In the genomic region with DNA sequence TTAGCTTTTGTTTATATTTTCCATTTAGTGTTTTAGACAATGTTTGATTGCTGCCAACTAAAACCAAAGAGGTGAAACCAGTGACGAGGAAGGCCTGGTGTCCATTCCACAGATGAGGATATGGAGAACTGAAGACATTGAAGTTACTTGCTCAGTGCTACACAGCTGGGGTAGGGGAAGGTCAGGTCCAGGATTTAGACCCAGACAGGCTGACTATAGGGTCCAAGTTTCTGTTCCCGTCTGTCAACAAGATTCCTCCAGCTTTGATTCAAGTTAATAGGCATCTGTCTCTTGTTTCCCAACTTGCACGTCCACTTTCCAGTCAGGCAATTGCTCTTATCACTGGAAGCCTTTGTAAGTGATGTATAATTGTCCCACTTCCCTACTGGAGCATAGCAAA, we compare ENCODE assay signal across 21 mouse cellular contexts. TPM values are rescaled to one million over a fixed set of nuclear protein-coding genes. Genes with fewer than 3 reads are reported as not detected.
"Had no signal": no experiment of that assay in that cellular context is flagged by ENCODE, and none has a peak within 500 bp of the region (broad histone marks: within the 10 kb centered on the region; RNA-seq: fewer than 3 reads in every experiment).

No protein-coding gene starts in this region.

- H3K4me1 ChIP-seq: liver, embryonic 12.5 days had no signal

- DNase-seq: lung, postnatal 10 days; midbrain, embryonic 14.5 days; retina, postnatal 1 day; right cerebral cortex, adult 18-20 months; right cerebral cortex, postnatal 25 days; right cerebral cortex, postnatal 4 days; spleen, adult 18-20 months; thymus, adult 18-20 months; thymus, postnatal 14 days; thymus, postnatal 36 days had no signal

- H3K27ac ChIP-seq: liver, embryonic 12.5 days; liver, embryonic 14.5 days; midbrain, embryonic 10.5 days; midbrain, embryonic 12.5 days; neural tube, embryonic 13.5 days; neural tube, embryonic 15.5 days had no signal

- H3K9me3 ChIP-seq: liver, embryonic 12.5 days; midbrain, embryonic 10.5 days; midbrain, embryonic 12.5 days; neural tube, embryonic 13.5 days; neural tube, embryonic 15.5 days had no signal

- ATAC-seq: liver, embryonic 12.5 days; midbrain, embryonic 16.5 days had no signal

- H3K4me3 ChIP-seq: liver, embryonic 12.5 days; midbrain, embryonic 10.5 days; midbrain, embryonic 12.5 days; myocyte; neural tube, embryonic 13.5 days; neural tube, embryonic 15.5 days had no signal

- H3K4me2 ChIP-seq: liver, embryonic 12.5 days; midbrain, embryonic 12.5 days; neural tube, embryonic 13.5 days; neural tube, embryonic 15.5 days had no signal

- H3K36me3 ChIP-seq: liver, embryonic 12.5 days; midbrain, embryonic 10.5 days; midbrain, embryonic 12.5 days; neural tube, embryonic 13.5 days; neural tube, embryonic 15.5 days had no signal

- H3K9ac ChIP-seq: liver, embryonic 12.5 days; liver, embryonic 14.5 days; midbrain, embryonic 12.5 days; neural tube, embryonic 13.5 days; neural tube, embryonic 15.5 days had no signal

RNA-seq across cellular contexts. Expression of a gene that starts 4.6 kb away (rescaled TPM):
- total RNA-seq: liver, adult 2 months; megakaryocyte-erythroid progenitor cell, adult 5-6 weeks had no signal
- polyA plus RNA-seq: liver, embryonic 16.5 days; myocyte had no signal
